Mouse (Mus musculus) midbrain, embryonic 16.5 days (tissue): ENCODE measurements at regions not wholly inside any gene's neighbourhood (a gene's known extent, or its start where the extent isn't known, plus 50 kb on each side); places are given as distances from the start of the nearest gene placed in this dataset.
"Not testable (repeated sequence)": the region's sequence is repeated elsewhere in the genome, so short reads cannot be mapped to it uniquely, and the experiment has no call there.

Experiments
- ATAC-seq: fragments of 200-750 bp; cut with Nextera tagmentation; 2 replicates; pipeline ENCODE4 v1.8.0; 2017; ENCODE audit warnings: moderate TSS enrichment
- H3K27ac ChIP-seq: fragments of 300-500 bp; sonication (generic); 2 replicates; pipeline ENCODE4 v1.5.1; 2014; ENCODE audit warnings: mild to moderate bottlenecking, low read length, mixed read lengths
- H3K27me3 ChIP-seq: fragments of 300-500 bp; sonication (generic); 2 replicates; pipeline ENCODE4 v1.6.1; 2014; ENCODE audit warnings: low read depth, low read length, mixed read lengths; ENCODE audit not compliant: control insufficient read depth, insufficient read depth
- H3K36me3 ChIP-seq: fragments of 300-500 bp; sonication (generic); 2 replicates; pipeline ENCODE4 v1.6.1; 2014; ENCODE audit warnings: mild to moderate bottlenecking, low read length, moderate library complexity, mixed read lengths; ENCODE audit not compliant: control insufficient read depth, insufficient read depth
- H3K4me1 ChIP-seq: fragments of 300-500 bp; sonication (generic); 2 replicates; pipeline ENCODE4 v1.6.1; 2014; ENCODE audit warnings: mild to moderate bottlenecking, low read length, mixed read lengths; ENCODE audit not compliant: control insufficient read depth, insufficient read depth
- H3K4me2 ChIP-seq: fragments of 300-500 bp; sonication (generic); 2 replicates; pipeline ENCODE4 v1.6.1; 2014; ENCODE audit warnings: mild to moderate bottlenecking, low read length, mixed read lengths
- H3K4me3 ChIP-seq: fragments of 300-500 bp; sonication (generic); 2 replicates; pipeline ENCODE4 v1.5.1; 2014; ENCODE audit warnings: low read depth, mild to moderate bottlenecking, low read length, moderate library complexity, mixed read lengths
- H3K9ac ChIP-seq: fragments of 300-500 bp; sonication (generic); 2 replicates; pipeline ENCODE4 v1.6.1; 2014; ENCODE audit warnings: low read depth, low read length, mixed read lengths
- H3K9me3 ChIP-seq: fragments of 300-500 bp; sonication (generic); replicated peaks from 2 replicates; pipeline ENCODE4 v1.6.1; 2014; ENCODE audit warnings: mild to moderate bottlenecking, low read length, mixed read lengths; ENCODE audit not compliant: control insufficient read depth, poor library complexity, severe bottlenecking
- WGBS: fragments of 180-500 bp; shearing (Covaris S2); extraction: QIAGEN DNeasy Blood & Tissue Kit; methylation state at CpG from one replicate; pipeline ENCODE4 v1.1.7; 2014; 5-methylcytosine and 5-hydroxymethylcytosine counted together

- H3K9me3 ChIP-seq, H3K27me3 ChIP-seq, ATAC-seq, H3K4me3 ChIP-seq, H3K27ac ChIP-seq, H3K36me3 ChIP-seq, H3K4me1 ChIP-seq, H3K4me2 ChIP-seq, H3K9ac ChIP-seq: not testable (repeated sequence)
- 47% methylated on average over 3 of the region's 3 CpGs for WGBS
These were observed 119.7 kb downstream of the Impg2 start for GRCm38 (mm10) chr16:56323828-56324227.

GRCm38 (mm10) chr16:56349415-56349814 lies 128.3 kb upstream of the Abi3bp start:
- no peak overlapping the region for H3K4me2 ChIP-seq
- no peaks in the 10 kb centered on the region for H3K36me3 ChIP-seq
- no peak overlapping the region for H3K4me3 ChIP-seq
- no peak overlapping the region for H3K9ac ChIP-seq
- no peaks in the 10 kb centered on the region for H3K27me3 ChIP-seq
- ATAC-seq, result no peak
- no peaks in the 10 kb centered on the region for H3K4me1 ChIP-seq
- H3K9me3 ChIP-seq, result no peaks in the 10 kb centered on the region
- H3K27ac ChIP-seq, result no peak overlapping the region

- WGBS, result 63% methylated on average over 3 of the region's 3 CpGs
- no peak overlapping the region for H3K27ac ChIP-seq
- no peak overlapping the region for H3K4me3 ChIP-seq
- H3K4me1 ChIP-seq, result no peaks in the 10 kb centered on the region
- ATAC-seq, result no peak
- H3K9me3 ChIP-seq, result no peaks in the 10 kb centered on the region
- H3K4me2 ChIP-seq, result no peak overlapping the region
- H3K27me3 ChIP-seq, result no peaks in the 10 kb centered on the region
- H3K36me3 ChIP-seq, result no peaks in the 10 kb centered on the region
- no peak overlapping the region for H3K9ac ChIP-seq
These were observed 124.8 kb upstream of the Abi3bp start for GRCm38 (mm10) chr16:56352888-56353287.

- no peaks in the 10 kb centered on the region for H3K9me3 ChIP-seq
- no peak overlapping the region for H3K4me2 ChIP-seq
These were observed 118.6 kb upstream of the Abi3bp start for GRCm38 (mm10) chr16:56359101-56359500.

GRCm38 (mm10) chr16:56360992-56361391 lies 116.7 kb upstream of the Abi3bp start:
- H3K36me3 ChIP-seq, result no peaks in the 10 kb centered on the region
- no peak overlapping the region for H3K4me3 ChIP-seq
- no peaks in the 10 kb centered on the region for H3K4me1 ChIP-seq
- no peak overlapping the region for H3K9ac ChIP-seq
- no peak for ATAC-seq
- no peaks in the 10 kb centered on the region for H3K9me3 ChIP-seq
- WGBS, result 37% methylated on average over 1 of the region's 1 CpGs
- H3K4me2 ChIP-seq, result no peak overlapping the region
- H3K27me3 ChIP-seq, result no peaks in the 10 kb centered on the region
- no peak overlapping the region for H3K27ac ChIP-seq

More at GRCm38 (mm10) chr16:56359101-56359500, 118.6 kb upstream of the Abi3bp start:
- H3K27ac ChIP-seq, result no peak overlapping the region
- H3K4me3 ChIP-seq, result no peak overlapping the region
- 83% methylated on average over 2 of the region's 2 CpGs for WGBS
- no peaks in the 10 kb centered on the region for H3K36me3 ChIP-seq
- no peak for ATAC-seq
- H3K27me3 ChIP-seq, result no peaks in the 10 kb centered on the region
- H3K9ac ChIP-seq, result no peak overlapping the region
- no peaks in the 10 kb centered on the region for H3K4me1 ChIP-seq

GRCm38 (mm10) chr16:56378356-56378755 lies 99.3 kb upstream of the Abi3bp start:
- no peaks in the 10 kb centered on the region for H3K9me3 ChIP-seq
- H3K4me1 ChIP-seq, result no peaks in the 10 kb centered on the region
- H3K9ac ChIP-seq, result no peak overlapping the region
- no peak overlapping the region for H3K4me3 ChIP-seq
- ATAC-seq, result no peak
- H3K36me3 ChIP-seq, result no peaks in the 10 kb centered on the region
- no peak overlapping the region for H3K27ac ChIP-seq
- WGBS, result 79% methylated on average over 2 of the region's 2 CpGs
- H3K4me2 ChIP-seq, result no peak overlapping the region
- no peaks in the 10 kb centered on the region for H3K27me3 ChIP-seq

GRCm38 (mm10) chr16:56380680-56381079 lies 97.0 kb upstream of the Abi3bp start:
- H3K4me1 ChIP-seq, result no peaks in the 10 kb centered on the region
- no peak for ATAC-seq
- 82% methylated on average over 4 of the region's 4 CpGs for WGBS
- H3K27me3 ChIP-seq, result no peaks in the 10 kb centered on the region
- H3K4me3 ChIP-seq, result no peak overlapping the region
- H3K36me3 ChIP-seq, result no peaks in the 10 kb centered on the region
- H3K9me3 ChIP-seq, result no peaks in the 10 kb centered on the region
- H3K9ac ChIP-seq, result no peak overlapping the region
- H3K4me2 ChIP-seq, result no peak overlapping the region
- H3K27ac ChIP-seq, result no peak overlapping the region

GRCm38 (mm10) chr16:56386539-56386938 lies 91.1 kb upstream of the Abi3bp start:
- no peak overlapping the region for H3K9ac ChIP-seq
- H3K27ac ChIP-seq, result no peak overlapping the region
- H3K4me3 ChIP-seq, result no peak overlapping the region
- no peaks in the 10 kb centered on the region for H3K4me1 ChIP-seq
- H3K4me2 ChIP-seq, result no peak overlapping the region
- 89% methylated on average over 4 of the region's 4 CpGs for WGBS
- ATAC-seq, result no peak
- H3K27me3 ChIP-seq, result no peaks in the 10 kb centered on the region
- H3K36me3 ChIP-seq, result no peaks in the 10 kb centered on the region
- no peaks in the 10 kb centered on the region for H3K9me3 ChIP-seq

- no peak for ATAC-seq
These were observed 84.8 kb upstream of the Abi3bp start for GRCm38 (mm10) chr16:56392843-56393242.

GRCm38 (mm10) chr16:56396586-56396985 lies 81.1 kb upstream of the Abi3bp start:
- Histone ChIP-seq H3K36me3 (no peaks in the 10 kb centered on the region), H3K4me1 (peaks cover 2% of the 10 kb centered on the region; the same call in 1 of the 2 replicates), H3K27me3 (no peaks in the 10 kb centered on the region), H3K27ac (no peak overlapping the region), H3K9ac (no peak overlapping the region), H3K4me3 (no peak overlapping the region), H3K4me2 (no peak overlapping the region), H3K9me3 (no peaks in the 10 kb centered on the region)
- 37% methylated on average over 4 of the region's 4 CpGs for WGBS
- ATAC-seq, result peak; percentile 39; the same call in 1 of the 2 replicates

More at GRCm38 (mm10) chr16:56392843-56393242, 84.8 kb upstream of the Abi3bp start:
- Histone ChIP-seq H3K27ac (no peak overlapping the region), H3K4me3 (no peak overlapping the region), H3K27me3 (no peaks in the 10 kb centered on the region), H3K9me3 (no peaks in the 10 kb centered on the region), H3K4me2 (no peak overlapping the region), H3K4me1 (peaks cover 2% of the 10 kb centered on the region; the same call in 1 of the 2 replicates), H3K9ac (no peak overlapping the region), H3K36me3 (no peaks in the 10 kb centered on the region)
- WGBS, result 90% methylated on average over 3 of the region's 3 CpGs
